Mouse (Mus musculus) liver, adult (tissue): ENCODE results near the gene Uggt1.
A peak's percentile ranks its signal among the peaks of the same experiment; 100 is the strongest.

Experiments used
- GATA4 ChIP-seq: IDR thresholded peaks from 2 replicates; pipeline ENCODE4 v1.6.1; 2014; ENCODE audit warnings: mild to moderate bottlenecking, low read length; ENCODE audit not compliant: insufficient replicate concordance

Uggt1 gene

GRCm38 (mm10) chr1:36266293-36266692, 21.8 kb upstream of the Uggt1 start:
- no peak for TF ChIP-seq GATA4

GRCm38 (mm10) chr1:36263833-36264488, 19.4 kb upstream of the Uggt1 start:
- peak; percentile 39; the same call in 1 of the 2 replicates for TF ChIP-seq GATA4

GRCm38 (mm10) chr1:36261708-36262504, 17.4 kb upstream of the Uggt1 start:
- TF ChIP-seq GATA4, result no peak

- no peak for TF ChIP-seq GATA4
Measured at GRCm38 (mm10) chr1:36260418-36260817, 15.9 kb upstream of the Uggt1 start.

- TF ChIP-seq GATA4, result no peak
Measured at GRCm38 (mm10) chr1:36259281-36259680, 14.8 kb upstream of the Uggt1 start.

- no peak for TF ChIP-seq GATA4
Measured at GRCm38 (mm10) chr1:36258631-36259030, 14.1 kb upstream of the Uggt1 start.

- no peak for TF ChIP-seq GATA4
Measured at GRCm38 (mm10) chr1:36257276-36257675, 12.8 kb upstream of the Uggt1 start.

GRCm38 (mm10) chr1:36255871-36256640, 11.5 kb upstream of the Uggt1 start:
- TF ChIP-seq GATA4, result no peak

- no peak for TF ChIP-seq GATA4
Measured at GRCm38 (mm10) chr1:36254635-36255360, 10.3 kb upstream of the Uggt1 start.

GRCm38 (mm10) chr1:36252791-36253190, 8.3 kb upstream of the Uggt1 start:
- no peak for TF ChIP-seq GATA4

GRCm38 (mm10) chr1:36251426-36251825, 6.9 kb upstream of the Uggt1 start:
- no peak for TF ChIP-seq GATA4

- TF ChIP-seq GATA4, result no peak
Measured at GRCm38 (mm10) chr1:36246688-36247087, 2.2 kb upstream of the Uggt1 start.

GRCm38 (mm10) chr1:36244828-36245215, 302 bp upstream of the Uggt1 start:
- no peak for TF ChIP-seq GATA4

- TF ChIP-seq GATA4, result no peak
Measured at GRCm38 (mm10) chr1:36243447-36244057, 968 bp downstream of the Uggt1 start.

- TF ChIP-seq GATA4, result no peak
Measured at GRCm38 (mm10) chr1:36241903-36242429, 2.6 kb downstream of the Uggt1 start.

GRCm38 (mm10) chr1:36240176-36240575, 4.3 kb downstream of the Uggt1 start:
- no peak for TF ChIP-seq GATA4
